32 mouse cellular contexts compared by ENCODE assay signal in the genomic region with DNA sequence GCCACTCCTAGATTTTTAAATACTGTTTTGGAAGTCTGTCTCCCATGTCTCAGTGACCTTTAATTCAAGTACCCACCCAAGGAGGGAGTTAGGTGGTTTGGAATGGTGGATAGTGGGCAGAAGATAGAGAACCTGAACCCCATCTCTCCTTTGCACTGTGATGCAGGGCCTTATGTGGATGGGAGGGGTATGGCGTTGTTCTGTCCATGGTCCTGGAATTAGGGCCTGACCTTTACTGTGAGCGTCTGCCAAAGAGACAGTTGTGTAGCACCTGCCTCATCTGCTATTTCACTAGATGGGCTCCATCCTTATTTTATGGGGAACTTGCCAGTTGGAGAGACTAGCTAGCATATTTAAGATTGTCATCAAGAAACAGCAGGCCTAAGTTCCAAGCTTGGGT. TPM values are rescaled to one million over a fixed set of nuclear protein-coding genes. Genes with fewer than 3 reads are reported as not detected.
DNase-seq lines count a peak whose midpoint lies in the region; ATAC-seq and TF ChIP-seq lines count a peak whose summit lies in the region.
"Had no signal": no experiment of that assay in that cellular context is flagged by ENCODE, and none has a peak within 500 bp of the region (broad histone marks: within the 10 kb centered on the region; RNA-seq: fewer than 3 reads in every experiment).

No protein-coding gene starts in this region.

- DNase-seq in heart, adult 11 months: peak; percentile 74
- peak; percentile 6 for DNase-seq in G1E (ENCODE audit: low spot score)
- DNase-seq in embryo, embryonic 10.5 days (ENCODE audit: low spot score): peak; percentile 27
- DNase-seq in mesoderm, embryonic 11.5 days (ENCODE audit: low read depth, low spot score): peak; percentile 2
- DNase-seq in forebrain, embryonic 11.5 days (ENCODE audit: low spot score): no peak
- DNase-seq: adrenal gland, postnatal 14 days; cerebellum, adult 11 months; cerebellum, adult 9-10 months; gastrocnemius, postnatal 14 days; heart, postnatal 36 days; kidney, adult 9 months; kidney, postnatal 14 days; layer of hippocampus, adult 9-11 months; liver, embryonic 13.5 days; lung, adult 18-20 months; lung, postnatal 10 days; right cerebral cortex, postnatal 4 days; thymus, postnatal 4 days had no signal

- no peak overlapping the region for H3K4me3 ChIP-seq in heart, embryonic 12.5 days
- H3K4me3 ChIP-seq in G1E (ENCODE audit: low read depth, low read length): no peak overlapping the region
- H3K4me3 ChIP-seq in forebrain, embryonic 11.5 days (ENCODE audit: low read depth, low read length): no peak overlapping the region
- H3K4me3 ChIP-seq: embryonic facial prominence, embryonic 15.5 days; forebrain, embryonic 13.5 days; heart, embryonic 10.5 days; hindbrain, embryonic 12.5 days; liver, embryonic 13.5 days; midbrain, embryonic 10.5 days; neural tube, embryonic 13.5 days had no signal

- H3K27me3 ChIP-seq in heart, embryonic 12.5 days (replicated peaks): no peaks in the 10 kb centered on the region
- no peaks in the 10 kb centered on the region for H3K27me3 ChIP-seq in G1E (ENCODE audit: insufficient read depth, low read length)
- no peaks in the 10 kb centered on the region for H3K27me3 ChIP-seq in forebrain, embryonic 11.5 days (ENCODE audit: control insufficient read depth, insufficient read depth, low read length)
- H3K27me3 ChIP-seq: embryonic facial prominence, embryonic 15.5 days; forebrain, embryonic 13.5 days; hindbrain, embryonic 12.5 days; liver, embryonic 13.5 days; neural tube, embryonic 13.5 days had no signal

- H3K4me2 ChIP-seq in heart, embryonic 12.5 days: no peak overlapping the region
- H3K4me2 ChIP-seq in forebrain, embryonic 11.5 days (ENCODE audit: low read depth, low read length, severe bottlenecking): no peak overlapping the region
- H3K4me2 ChIP-seq: embryonic facial prominence, embryonic 15.5 days; forebrain, embryonic 13.5 days; hindbrain, embryonic 12.5 days; liver, embryonic 13.5 days; neural tube, embryonic 13.5 days had no signal

- H3K9me3 ChIP-seq in heart, embryonic 12.5 days (replicated peaks): no peaks in the 10 kb centered on the region
- H3K9me3 ChIP-seq in G1E (replicated peaks): no peaks in the 10 kb centered on the region
- H3K9me3 ChIP-seq in forebrain, embryonic 11.5 days (ENCODE audit: control insufficient read depth, low read length): no peaks in the 10 kb centered on the region
- H3K9me3 ChIP-seq: embryonic facial prominence, embryonic 15.5 days; forebrain, embryonic 13.5 days; heart, embryonic 10.5 days; hindbrain, embryonic 12.5 days; liver, embryonic 13.5 days; midbrain, embryonic 10.5 days; neural tube, embryonic 13.5 days had no signal

- H3K36me3 ChIP-seq in heart, embryonic 12.5 days: no peaks in the 10 kb centered on the region
- no peaks in the 10 kb centered on the region for H3K36me3 ChIP-seq in G1E (replicated peaks)
- no peaks in the 10 kb centered on the region for H3K36me3 ChIP-seq in forebrain, embryonic 11.5 days (ENCODE audit: control insufficient read depth, insufficient read depth, low read length)
- H3K36me3 ChIP-seq: embryonic facial prominence, embryonic 15.5 days; heart, embryonic 10.5 days; hindbrain, embryonic 12.5 days; liver, embryonic 13.5 days; midbrain, embryonic 10.5 days; neural tube, embryonic 13.5 days had no signal

- 45% methylated on average over 2 of the region's 2 CpGs for WGBS in heart, embryonic 12.5 days
- 68% methylated on average over 2 of the region's 2 CpGs for WGBS in forebrain, embryonic 11.5 days

- no peak overlapping the region for H3K9ac ChIP-seq in heart, embryonic 12.5 days
- H3K9ac ChIP-seq in forebrain, embryonic 11.5 days (ENCODE audit: low read length): no peak overlapping the region
- H3K9ac ChIP-seq: embryonic facial prominence, embryonic 15.5 days; forebrain, embryonic 13.5 days; hindbrain, embryonic 12.5 days; liver, embryonic 13.5 days; neural tube, embryonic 13.5 days had no signal

- H3K4me1 ChIP-seq in heart, embryonic 12.5 days (replicated peaks): no peaks in the 10 kb centered on the region
- no peaks in the 10 kb centered on the region for H3K4me1 ChIP-seq in G1E (ENCODE audit: insufficient read depth, low read depth, low read length)
- H3K4me1 ChIP-seq in forebrain, embryonic 11.5 days (replicated peaks; ENCODE audit: control insufficient read depth, insufficient read depth, low read length): no peaks in the 10 kb centered on the region; the same call in 1 of the 2 replicates
- H3K4me1 ChIP-seq: embryonic facial prominence, embryonic 15.5 days; heart, embryonic 10.5 days; hindbrain, embryonic 12.5 days; liver, embryonic 13.5 days; midbrain, embryonic 10.5 days had no signal

- ATAC-seq in heart, embryonic 12.5 days (ENCODE audit: insufficient number of reproducible peaks, low FRiP score): no peak
- no peak for ATAC-seq in G1E (ENCODE audit: extremely low read depth, insufficient number of reproducible peaks, low FRiP score, poor library complexity, severe bottlenecking)
- no peak for ATAC-seq in forebrain, embryonic 11.5 days (replicated peaks; ENCODE audit: low FRiP score)
- ATAC-seq in activated CD4-positive, CD25-positive, alpha-beta regulatory T cell, adult 4 months: no peak
- ATAC-seq: forebrain, embryonic 13.5 days; hindbrain, postnatal 0 days; intestine, postnatal 0 days; midbrain, embryonic 16.5 days had no signal

- TF ChIP-seq CTCF in G1E (IDR thresholded peaks at IDR 0.05; ENCODE audit: low read depth, low read length): no peak

- no peak overlapping the region for H3K27ac ChIP-seq in heart, embryonic 12.5 days (ENCODE audit: poor library complexity, severe bottlenecking)
- H3K27ac ChIP-seq in forebrain, embryonic 11.5 days (ENCODE audit: low read depth, low read length): no peak overlapping the region
- H3K27ac ChIP-seq: embryonic facial prominence, embryonic 15.5 days; forebrain, embryonic 13.5 days; heart, embryonic 10.5 days; hindbrain, embryonic 12.5 days; hindbrain, postnatal 0 days; liver, embryonic 13.5 days; midbrain, embryonic 10.5 days; neural tube, embryonic 13.5 days had no signal

RNA-seq across cellular contexts. Expression of gene Nrxn3, which starts 8.0 kb away (rescaled TPM):
- polyA plus RNA-seq in heart, embryonic 12.5 days (2016; fragmentation: Nextera tagmentation; extraction: Ambion mirVana): 2.0 and 2.2 TPM in 2 replicates
- total RNA-seq in G1E (2014; fragmentation: Nextera tagmentation) (not detected in 2 replicates), G1E (2017) (0.12 and 0.22 TPM in 2 replicates)
- polyA plus RNA-seq in G1E (2012): not detected in 2 replicates
- 34.3 and 38.4 TPM in 2 replicates for polyA plus RNA-seq in forebrain, embryonic 11.5 days (2014; fragmentation: Nextera tagmentation; extraction: Ambion mirVana)
- under 1 TPM in 1 of 2 experiments, not detected in 1; 0.08 TPM for polyA plus RNA-seq in activated CD4-positive, CD25-positive, alpha-beta regulatory T cell, adult 4 months (2017; shearing (Covaris generic))
- total RNA-seq: common myeloid progenitor, adult 5-6 weeks; granulocyte monocyte progenitor cell, adult 5-6 weeks had no signal
- polyA plus RNA-seq: spleen, adult 2 months had no signal

Comparison
In these comparisons a context has a peak if more than half of its experiments do, and no peak if none do; other contexts are left out.
1. RNA of gene Nrxn3, which starts 8.0 kb away (polyA plus RNA-seq): 34.3 to 38.4 TPM in forebrain, embryonic 11.5 days; 2.0 to 2.2 TPM in heart, embryonic 12.5 days, 0.08 TPM in activated CD4-positive, CD25-positive, alpha-beta regulatory T cell, adult 4 months and not detected in G1E; every median in the first group is over 10 times any median in the second.